Mouse (Mus musculus) lung, embryonic 14.5 days (tissue): Measurements from ENCODE around the gene Gm32802. TPM values are rescaled to one million over a fixed set of nuclear protein-coding genes. Genes with fewer than 3 reads are reported as not detected.
"Not testable (repeated sequence)": the region's sequence is repeated elsewhere in the genome, so short reads cannot be mapped to it uniquely, and the experiment has no call there.

Source experiments
- ATAC-seq: fragments of 200-750 bp; cut with Nextera tagmentation; 2 replicates; pipeline ENCODE4 v1.8.0; 2017; ENCODE audit warnings: mild to moderate bottlenecking, moderate TSS enrichment, moderate library complexity; ENCODE audit not compliant: insufficient read depth
- DNase-seq: peaks from one replicate; pipeline ENCODE4 v3.0.0-alpha.2; 2015
- H3K27ac ChIP-seq: fragments of 300-500 bp; sonication (generic); 2 replicates; pipeline ENCODE4 v1.5.1; 2014; ENCODE audit warnings: low read depth, mild to moderate bottlenecking, moderate library complexity
- H3K27me3 ChIP-seq: fragments of 300-500 bp; sonication (generic); 2 replicates; pipeline ENCODE4 v1.6.1; 2014; ENCODE audit warnings: low read length, control low read depth; ENCODE audit not compliant: insufficient read depth
- H3K36me3 ChIP-seq: fragments of 300-500 bp; sonication (generic); 2 replicates; pipeline ENCODE4 v1.6.1; 2014; ENCODE audit warnings: control low read depth; ENCODE audit not compliant: insufficient read depth
- H3K4me1 ChIP-seq: fragments of 300-500 bp; sonication (generic); 2 replicates; pipeline ENCODE4 v1.6.1; 2014; ENCODE audit warnings: antibody characterized with exemption, control low read depth; ENCODE audit not compliant: insufficient read depth
- H3K4me2 ChIP-seq: fragments of 300-500 bp; sonication (generic); 2 replicates; pipeline ENCODE4 v1.6.1; 2014; ENCODE audit warnings: mild to moderate bottlenecking
- H3K4me3 ChIP-seq: fragments of 300-500 bp; sonication (generic); 2 replicates; pipeline ENCODE4 v1.5.1; 2014; ENCODE audit warnings: low read depth, low read length
- H3K9ac ChIP-seq: fragments of 300-500 bp; sonication (generic); 2 replicates; pipeline ENCODE4 v1.6.1; 2014
- H3K9me3 ChIP-seq: fragments of 300-500 bp; sonication (generic); 2 replicates; pipeline ENCODE4 v1.6.1; 2016; ENCODE audit warnings: low read depth, low read length, control low read depth
- CTCF ChIP-seq: IDR thresholded peaks from 2 replicates; pipeline ENCODE4 v1.5.1; 2016; ENCODE audit warnings: antibody characterized with exemption, low read depth
- WGBS: fragments of 180-500 bp; shearing (Covaris S2); extraction: QIAGEN DNeasy Blood & Tissue Kit; methylation state at CpG from one replicate; pipeline ENCODE4 v1.1.7; 2014; 5-methylcytosine and 5-hydroxymethylcytosine counted together
- polyA plus RNA-seq: library from polyadenylated mRNA; unstranded; fragments of >200 nt; fragmentation: Nextera tagmentation; extraction: Ambion mirVana; gene quantifications from 2 replicates; pipeline ENCODE4 v1.2.1, GENCODE M21; 2014

Gene Gm32802
- polyA plus RNA-seq, 1 experiment from 2014 or later: not detected

GRCm38 (mm10) chr10:118282565-118282964 lies 24.1 kb downstream of the Gm32802 start:
- not testable (repeated sequence) for H3K9me3 ChIP-seq, H3K27ac ChIP-seq, H3K9ac ChIP-seq, H3K4me2 ChIP-seq, H3K36me3 ChIP-seq, H3K4me3 ChIP-seq, DNase-seq, H3K27me3 ChIP-seq, H3K4me1 ChIP-seq
- ATAC-seq: peak; percentile 63; the same call in 1 of the 2 replicates
- WGBS: 59% methylated on average over 7 of the region's 7 CpGs

- not testable (repeated sequence) for DNase-seq, H3K9ac ChIP-seq, H3K4me1 ChIP-seq, H3K27me3 ChIP-seq, H3K27ac ChIP-seq, H3K4me2 ChIP-seq, H3K9me3 ChIP-seq, H3K4me3 ChIP-seq, H3K36me3 ChIP-seq
- peak; percentile 73; the same call in 1 of the 2 replicates for ATAC-seq
- 68% methylated on average over 3 of the region's 5 CpGs for WGBS
Observed at GRCm38 (mm10) chr10:118283016-118283415, 24.5 kb downstream of the Gm32802 start.

- no peak for ATAC-seq
- no peak within 1 kb of the TSS for H3K4me2 ChIP-seq
- no peaks in the 10 kb centered on the region for H3K4me1 ChIP-seq
- TF ChIP-seq CTCF: no peak
- no peak within 1 kb of the TSS for H3K4me3 ChIP-seq
- no peak within 1 kb of the TSS for H3K9ac ChIP-seq
- H3K36me3 ChIP-seq: no peaks in the 10 kb centered on the region
- no peaks in the 10 kb centered on the region for H3K9me3 ChIP-seq
- no peaks in the 10 kb centered on the region for H3K27me3 ChIP-seq
- no peak for DNase-seq
- 82% methylated on average over 6 of the region's 6 CpGs for WGBS
- no peak within 1 kb of the TSS for H3K27ac ChIP-seq
Observed at GRCm38 (mm10) chr10:118294938-118295337, 36.5 kb downstream of the Gm32802 start, which contains the start of gene Iltifb. Gene Iltifb, minus strand, starts transcription at chr10:118295038.

GRCm38 (mm10) chr10:118302133-118302532 lies 43.6 kb downstream of the Gm32802 start:
- H3K27ac ChIP-seq, H3K9ac ChIP-seq, H3K36me3 ChIP-seq, H3K27me3 ChIP-seq, H3K4me2 ChIP-seq, H3K9me3 ChIP-seq, H3K4me1 ChIP-seq, H3K4me3 ChIP-seq, DNase-seq: not testable (repeated sequence)
- WGBS: 37% methylated on average over 2 of the region's 2 CpGs
- peak; percentile 31; the same call in 1 of the 2 replicates for ATAC-seq

Other genes starting within 250 kb of the Gm32802 start
- gene Mdm1, start 116.9 kb upstream of the Gm32802 start, polyA plus RNA-seq: 38.0 and 40.3 TPM in 2 replicates
- not detected in 2 replicates for gene Il22, start 53.7 kb upstream of the Gm32802 start, polyA plus RNA-seq
- not detected in 2 replicates for gene Gm32717, start 17.9 kb upstream of the Gm32802 start, polyA plus RNA-seq
- not detected in 2 replicates for gene Iltifb, start 36.4 kb downstream of the Gm32802 start, polyA plus RNA-seq
- gene Gm9040, start 68.3 kb downstream of the Gm32802 start, polyA plus RNA-seq: not detected in 2 replicates
- not detected in 2 replicates for gene Gm9044, start 73.7 kb downstream of the Gm32802 start, polyA plus RNA-seq
- gene Gm9045, start 79.1 kb downstream of the Gm32802 start, polyA plus RNA-seq: not detected in 2 replicates
- not detected in 2 replicates for gene Gm9046, start 84.6 kb downstream of the Gm32802 start, polyA plus RNA-seq
- not detected in 2 replicates for gene Gm9048, start 90.0 kb downstream of the Gm32802 start, polyA plus RNA-seq
- gene Gm9049, start 95.4 kb downstream of the Gm32802 start, polyA plus RNA-seq: not detected in 2 replicates
- not detected in 2 replicates for gene Ifng, start 182.4 kb downstream of the Gm32802 start, polyA plus RNA-seq